Mouse (Mus musculus) limb, embryonic 13.5 days (tissue): ENCODE measurements at regions not wholly inside any gene's neighbourhood (a gene's known extent, or its start where the extent isn't known, plus 50 kb on each side); places are given as distances from the start of the nearest gene placed in this dataset.

ENCODE experiments used
- ATAC-seq: fragments of 200-750 bp; cut with Nextera tagmentation; 2 replicates; pipeline ENCODE4 v1.8.0; 2017; ENCODE audit warnings: low read depth, moderate number of reproducible peaks, moderate TSS enrichment; ENCODE audit not compliant: low FRiP score
- H3K27ac ChIP-seq: fragments of 300-500 bp; sonication (generic); 2 replicates; pipeline ENCODE4 v1.5.1; 2015; ENCODE audit warnings: inconsistent platforms, mild to moderate bottlenecking, moderate library complexity
- H3K27me3 ChIP-seq: fragments of 300-500 bp; sonication (generic); 2 replicates; pipeline ENCODE4 v1.6.1; 2015; ENCODE audit warnings: mild to moderate bottlenecking, inconsistent platforms
- H3K36me3 ChIP-seq: fragments of 300-500 bp; sonication (generic); 2 replicates; pipeline ENCODE4 v1.6.1; 2015; ENCODE audit warnings: inconsistent platforms, mild to moderate bottlenecking, moderate library complexity
- H3K4me1 ChIP-seq: fragments of 300-500 bp; sonication (generic); 2 replicates; pipeline ENCODE4 v1.6.1; 2015; ENCODE audit warnings: inconsistent platforms
- H3K4me2 ChIP-seq: fragments of 300-500 bp; sonication (generic); replicated peaks from 2 replicates; pipeline ENCODE4 v1.6.1; 2015; ENCODE audit warnings: inconsistent platforms, mild to moderate bottlenecking, moderate library complexity
- H3K4me3 ChIP-seq: fragments of 300-500 bp; sonication (generic); 2 replicates; pipeline ENCODE4 v1.5.1; 2015; ENCODE audit warnings: moderate library complexity, mild to moderate bottlenecking, inconsistent platforms
- H3K9ac ChIP-seq: fragments of 300-500 bp; sonication (generic); 2 replicates; pipeline ENCODE4 v1.6.1; 2015; ENCODE audit warnings: mild to moderate bottlenecking, inconsistent platforms
- H3K9me3 ChIP-seq: fragments of 300-500 bp; sonication (generic); 2 replicates; pipeline ENCODE4 v1.6.1; 2016; ENCODE audit warnings: inconsistent platforms
- WGBS: fragments of 180-500 bp; shearing (Covaris S2); methylation state at CpG from one replicate; pipeline ENCODE4 v1.1.7; 2015; 5-methylcytosine and 5-hydroxymethylcytosine counted together

DNA sequence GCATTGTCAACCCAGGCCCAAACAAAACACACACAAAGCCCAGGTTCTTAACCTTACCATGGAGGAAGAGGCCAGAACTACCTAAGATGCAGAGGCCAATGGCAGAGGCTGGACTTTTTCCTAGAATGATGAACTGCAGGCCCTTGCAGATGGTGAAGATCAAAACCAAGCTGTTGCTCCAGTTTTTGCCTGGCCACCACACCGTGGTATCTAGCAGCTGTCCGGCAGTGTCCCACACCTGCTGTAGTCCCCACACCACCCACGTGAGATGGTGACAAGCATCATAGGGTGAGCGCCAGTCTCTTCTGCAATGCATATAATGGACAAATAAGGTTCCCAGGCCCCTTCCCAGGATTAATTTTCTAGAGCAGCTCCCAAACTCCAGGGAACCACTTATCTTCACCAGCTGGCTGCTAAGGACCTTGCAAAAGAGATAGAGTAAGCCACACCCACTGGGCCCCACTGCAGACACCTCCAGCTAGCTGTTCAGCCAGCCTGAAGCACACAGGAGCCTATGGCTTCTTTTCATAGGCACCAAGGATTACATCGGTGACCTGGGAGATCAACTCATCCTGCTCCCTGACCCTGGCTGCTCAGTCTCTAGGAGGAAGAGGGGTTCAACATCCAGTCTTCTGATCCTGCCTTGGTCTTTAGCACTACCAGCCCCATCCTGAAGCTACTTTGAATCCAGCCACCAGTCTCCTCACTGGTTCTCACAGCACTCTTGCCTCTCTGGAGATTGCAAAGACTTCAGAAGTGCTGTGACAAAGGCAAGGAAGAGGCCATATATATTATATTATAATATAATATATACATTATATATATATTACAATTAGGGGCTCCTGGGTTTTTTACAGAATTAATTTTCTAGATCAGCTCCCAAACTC, 55.6 kb upstream of the Lrpap1 start:
- Histone ChIP-seq H3K4me2 (no peak overlapping the region), H3K9me3 (no peaks in the 10 kb centered on the region), H3K4me3 (no peak overlapping the region), H3K9ac (no peak overlapping the region), H3K36me3 (no peaks in the 10 kb centered on the region), H3K27ac (no peak overlapping the region), H3K4me1 (peaks cover 32% of the 10 kb centered on the region), H3K27me3 (no peaks in the 10 kb centered on the region)
- 84% methylated on average over 5 of the region's 5 CpGs for WGBS
- ATAC-seq: no peak

- Histone ChIP-seq H3K36me3 (no peaks in the 10 kb centered on the region), H3K27ac (no peak overlapping the region), H3K4me2 (no peak overlapping the region), H3K9me3 (no peaks in the 10 kb centered on the region), H3K4me1 (peaks cover 39% of the 10 kb centered on the region), H3K4me3 (no peak overlapping the region), H3K27me3 (no peaks in the 10 kb centered on the region), H3K9ac (no peak overlapping the region)
- WGBS: 63% methylated on average over 4 of the region's 4 CpGs
- no peak for ATAC-seq
These were observed 54.3 kb upstream of the Lrpap1 start for GRCm38 (mm10) chr5:35159854-35160253.

DNA sequence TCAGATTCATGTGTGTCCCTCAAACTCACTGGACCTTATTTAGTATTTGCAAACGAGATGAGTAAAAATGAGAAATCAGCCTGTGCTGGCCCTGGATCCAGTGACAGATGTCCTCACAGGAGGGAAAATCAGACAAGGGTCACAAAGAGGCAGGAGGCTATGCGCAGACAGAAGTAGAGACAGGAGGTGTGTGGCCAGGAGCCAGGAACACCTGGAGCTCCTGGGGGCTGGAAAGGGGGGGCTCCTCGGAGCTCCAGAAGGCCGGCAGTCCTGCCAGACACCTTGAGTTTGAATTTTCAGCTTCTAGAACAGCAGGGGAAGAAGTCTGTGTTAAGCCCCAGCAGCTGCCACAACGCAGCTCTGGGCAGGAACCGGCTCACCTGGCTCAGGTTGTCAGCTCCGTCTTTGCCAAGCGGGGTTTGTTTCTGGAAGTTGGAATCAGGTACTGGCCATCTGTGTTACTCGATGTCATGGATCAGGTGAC, 53.7 kb upstream of the Lrpap1 start:
- 22% methylated on average over 9 of the region's 9 CpGs for WGBS
- peak; percentile 32; the same call in 1 of the 2 replicates for ATAC-seq

GRCm38 (mm10) chr5:35158346-35159047, 52.9 kb upstream of the Lrpap1 start:
- Histone ChIP-seq H3K27ac (peak overlapping the region; percentile 55; the same call in 1 of the 2 replicates), H3K4me3 (no peak overlapping the region), H3K36me3 (no peaks in the 10 kb centered on the region), H3K9ac (0 out of 2 replicates have a peak overlapping the region, but pooled peaks have one; percentile 25), H3K4me1 (peaks cover 39% of the 10 kb centered on the region), H3K9me3 (no peaks in the 10 kb centered on the region), H3K27me3 (no peaks in the 10 kb centered on the region), H3K4me2 (no peak overlapping the region)
- no peak for ATAC-seq
- 28% methylated on average over 8 of the region's 8 CpGs for WGBS

More for the DNA sequence above, 53.7 kb upstream of the Lrpap1 start:
- no peak overlapping the region; the same call in 1 of the 2 replicates for H3K4me2 ChIP-seq
- no peaks in the 10 kb centered on the region for H3K27me3 ChIP-seq
- no peak overlapping the region for H3K4me3 ChIP-seq
- H3K27ac ChIP-seq: peak overlapping the region; percentile 55
- H3K36me3 ChIP-seq: no peaks in the 10 kb centered on the region
- H3K9ac ChIP-seq: peak overlapping the region; percentile 19
- no peaks in the 10 kb centered on the region for H3K9me3 ChIP-seq
- peaks cover 39% of the 10 kb centered on the region for H3K4me1 ChIP-seq

DNA sequence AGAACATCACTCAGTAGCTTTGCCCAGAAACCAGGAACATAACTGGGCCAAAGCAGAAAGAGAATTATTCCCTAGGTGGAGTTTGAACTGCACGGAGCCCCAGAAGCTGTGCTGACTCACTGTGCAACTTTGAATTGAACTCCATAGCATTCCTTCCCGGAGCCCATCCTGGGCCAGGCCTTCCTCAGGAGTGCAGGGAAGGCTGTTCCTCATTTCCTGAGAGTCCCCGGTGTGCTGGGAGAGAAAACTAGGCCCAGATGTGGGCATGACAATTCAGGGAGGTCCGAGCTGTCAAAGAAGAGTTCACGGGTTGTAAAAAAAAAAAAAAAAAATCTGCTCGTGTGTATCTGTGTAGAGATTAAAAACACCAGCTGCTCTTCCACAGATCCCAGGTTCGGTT, 50.8 kb upstream of the Lrpap1 start:
- WGBS: 23% methylated on average over 7 of the region's 7 CpGs
- Histone ChIP-seq H3K27ac (no peak overlapping the region), H3K27me3 (no peaks in the 10 kb centered on the region), H3K4me3 (no peak overlapping the region), H3K9me3 (peaks cover 1% of the 10 kb centered on the region; the same call in 1 of the 2 replicates), H3K4me2 (no peak overlapping the region), H3K36me3 (no peaks in the 10 kb centered on the region), H3K4me1 (peaks cover 39% of the 10 kb centered on the region), H3K9ac (no peak overlapping the region)
- no peak for ATAC-seq

DNA sequence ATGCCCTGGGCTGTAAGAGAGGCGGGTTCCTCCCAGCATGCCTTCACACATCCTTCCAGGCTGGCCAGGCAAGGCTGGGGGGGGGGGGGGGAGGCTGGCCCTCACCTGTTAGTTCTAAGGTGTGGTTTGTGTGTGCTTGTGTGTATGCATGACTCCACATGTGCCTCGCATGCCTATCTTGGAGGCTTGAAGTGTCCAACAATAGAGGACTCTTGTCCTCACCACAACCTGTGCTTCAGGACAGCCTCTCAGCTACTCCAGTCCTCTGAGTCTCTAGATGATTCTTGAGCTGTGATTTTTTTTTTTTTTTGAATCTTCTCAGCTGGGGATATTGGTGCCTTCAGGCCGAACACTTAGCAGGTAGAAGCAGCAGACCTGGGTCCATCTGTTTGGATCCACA, 50.2 kb upstream of the Lrpap1 start:
- WGBS: 71% methylated on average over 3 of the region's 3 CpGs
- Histone ChIP-seq H3K4me1 (peaks cover 39% of the 10 kb centered on the region), H3K27ac (no peak overlapping the region), H3K36me3 (no peaks in the 10 kb centered on the region), H3K4me2 (no peak overlapping the region), H3K27me3 (no peaks in the 10 kb centered on the region), H3K9ac (no peak overlapping the region), H3K9me3 (peaks cover 4% of the 10 kb centered on the region; the same call in 1 of the 2 replicates), H3K4me3 (no peak overlapping the region)
- ATAC-seq: no peak
